Mouse (Mus musculus): Measurements from ENCODE around the gene Nfix. TPM values are rescaled to one million over a fixed set of nuclear protein-coding genes. Genes with fewer than 3 reads are reported as not detected.

Nfix gene
- polyA plus RNA-seq, 1 experiment from 2014 or later, result 3.7 TPM

GRCm38 (mm10) chr8:84703466-84704249, 96.5 kb downstream of the Nfix start:
- peaks cover 17% of the 10 kb centered on the region for H3K4me1 ChIP-seq (ENCODE audit: control insufficient read depth, insufficient read depth, low read length)
- H3K27ac ChIP-seq (ENCODE audit: low read depth, low read length), result no peak overlapping the region
- peak overlapping the region; percentile 23 for H3K4me2 ChIP-seq (ENCODE audit: low read depth)
- H3K36me3 ChIP-seq (ENCODE audit: control insufficient read depth, insufficient read depth, low read length), result 0 out of 2 replicates have a peak, but pooled peaks cover 2% of the 10 kb centered on the region
- H3K27me3 ChIP-seq (ENCODE audit: control insufficient read depth, insufficient read depth, low read length), result peaks cover 76% of the 10 kb centered on the region
- DNase-seq (ENCODE audit: low spot score), result no peak
- no peak overlapping the region for H3K9ac ChIP-seq (ENCODE audit: low read length)
- no peak for ATAC-seq (ENCODE audit: insufficient read depth, low FRiP score, low TSS enrichment)
- H3K9me3 ChIP-seq (ENCODE audit: control insufficient read depth, low read length), result no peaks in the 10 kb centered on the region
- 7% methylated on average over 38 of the region's 38 CpGs for WGBS
- peak overlapping the region; percentile 18 for H3K4me3 ChIP-seq (ENCODE audit: low read depth, low read length)

DNA sequence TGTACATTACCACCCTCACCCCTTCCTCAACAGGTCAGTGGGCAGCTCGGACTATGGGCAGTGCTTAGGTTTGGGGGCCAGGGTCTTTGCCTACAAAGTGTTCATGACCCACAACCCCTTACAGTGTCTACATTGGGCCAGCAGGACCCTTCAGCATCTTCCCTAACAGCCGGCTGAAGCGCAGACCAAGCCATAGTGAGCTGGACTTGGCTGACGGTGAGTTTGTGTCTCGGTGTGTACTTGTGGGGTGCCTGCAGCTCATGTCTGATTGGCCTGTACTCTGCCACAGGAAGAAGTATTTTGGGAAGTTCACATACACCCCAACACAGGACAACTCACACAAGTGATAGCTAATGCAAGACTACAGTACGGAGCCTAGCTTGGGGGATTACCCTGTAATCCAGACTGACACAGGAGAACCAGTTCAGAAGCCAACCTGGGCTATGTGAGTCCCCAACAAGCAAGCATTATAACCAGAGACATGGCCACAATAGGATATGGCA, 97.1 kb downstream of the Nfix start:
- Histone ChIP-seq H3K27me3 (ENCODE audit: control insufficient read depth, insufficient read depth, low read length) (peaks cover 70% of the 10 kb centered on the region), H3K9me3 (ENCODE audit: control insufficient read depth, low read length) (no peaks in the 10 kb centered on the region), H3K4me2 (ENCODE audit: low read depth) (peak overlapping the region; percentile 23; the same call in 1 of the 2 replicates), H3K36me3 (ENCODE audit: control insufficient read depth, insufficient read depth, low read length) (0 out of 2 replicates have a peak, but pooled peaks cover 2% of the 10 kb centered on the region), H3K4me1 (ENCODE audit: control insufficient read depth, insufficient read depth, low read length) (peaks cover 15% of the 10 kb centered on the region), H3K27ac (ENCODE audit: low read depth, low read length) (no peak overlapping the region), H3K9ac (ENCODE audit: low read length) (no peak overlapping the region), H3K4me3 (ENCODE audit: low read depth, low read length) (no peak overlapping the region)
- no peak for ATAC-seq (ENCODE audit: insufficient read depth, low FRiP score, low TSS enrichment)
- 80% methylated on average over 6 of the region's 6 CpGs for WGBS
- DNase-seq (ENCODE audit: low spot score), result no peak

DNA sequence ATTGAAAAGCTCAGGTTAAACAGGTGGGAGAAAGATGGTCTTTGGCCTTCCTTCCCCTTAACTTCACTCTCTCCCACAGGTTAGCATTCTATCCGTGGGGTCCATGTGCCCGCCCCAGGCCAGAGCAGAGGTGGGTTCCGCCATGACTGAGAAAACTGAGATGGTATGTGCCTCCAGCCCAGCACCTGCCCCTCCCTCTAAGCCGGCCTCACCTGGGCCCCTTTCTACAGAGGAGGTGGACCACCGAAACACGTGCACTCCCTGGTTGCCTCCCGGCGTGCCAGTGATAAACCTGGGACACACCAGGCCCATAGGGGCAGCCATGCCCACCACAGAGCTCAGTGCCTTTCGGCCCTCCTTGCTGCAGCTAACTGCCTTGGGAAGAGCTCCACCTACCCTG, 97.6 kb downstream of the Nfix start:
- DNase-seq (ENCODE audit: low spot score), result no peak
- Histone ChIP-seq H3K36me3 (ENCODE audit: control insufficient read depth, insufficient read depth, low read length) (0 out of 2 replicates have a peak, but pooled peaks cover 4% of the 10 kb centered on the region), H3K4me1 (ENCODE audit: control insufficient read depth, insufficient read depth, low read length) (peaks cover 11% of the 10 kb centered on the region), H3K4me2 (ENCODE audit: low read depth) (no peak overlapping the region), H3K9me3 (ENCODE audit: control insufficient read depth, low read length) (no peaks in the 10 kb centered on the region), H3K9ac (ENCODE audit: low read length) (no peak overlapping the region), H3K27ac (ENCODE audit: low read depth, low read length) (no peak overlapping the region), H3K4me3 (ENCODE audit: low read depth, low read length) (0 out of 2 replicates have a peak overlapping the region, but pooled peaks have one; percentile 0), H3K27me3 (ENCODE audit: control insufficient read depth, insufficient read depth, low read length) (peaks cover 65% of the 10 kb centered on the region)
- no peak for ATAC-seq (ENCODE audit: insufficient read depth, low FRiP score, low TSS enrichment)
- 77% methylated on average over 9 of the region's 9 CpGs for WGBS

- Histone ChIP-seq H3K4me2 (ENCODE audit: low read depth) (peak within 1 kb of the TSS; percentile 19; the same call in 1 of the 2 replicates), H3K27ac (ENCODE audit: low read depth, low read length) (no peak within 1 kb of the TSS), H3K36me3 (ENCODE audit: control insufficient read depth, insufficient read depth, low read length) (peaks cover 9% of the 10 kb centered on the region; the same call in 1 of the 2 replicates), H3K27me3 (ENCODE audit: control insufficient read depth, insufficient read depth, low read length) (peaks cover 52% of the 10 kb centered on the region), H3K9ac (ENCODE audit: low read length) (peak within 1 kb of the TSS; percentile 10; the same call in 1 of the 2 replicates), H3K4me1 (ENCODE audit: control insufficient read depth, insufficient read depth, low read length) (no peaks in the 10 kb centered on the region), H3K4me3 (ENCODE audit: low read depth, low read length) (peak within 1 kb of the TSS; percentile 23), H3K9me3 (ENCODE audit: control insufficient read depth, low read length) (no peaks in the 10 kb centered on the region)
- no peak for ATAC-seq (ENCODE audit: insufficient read depth, low FRiP score, low TSS enrichment)
- peak; percentile 44 for DNase-seq (ENCODE audit: low spot score)
- 11% methylated on average over 34 of the region's 34 CpGs for WGBS
These were observed 98.9 kb downstream of the Nfix start, which contains the start of gene Lyl1 for GRCm38 (mm10) chr8:84700941-84701911. Gene Lyl1 (plus strand): TSS chr8:84701457.

DNA sequence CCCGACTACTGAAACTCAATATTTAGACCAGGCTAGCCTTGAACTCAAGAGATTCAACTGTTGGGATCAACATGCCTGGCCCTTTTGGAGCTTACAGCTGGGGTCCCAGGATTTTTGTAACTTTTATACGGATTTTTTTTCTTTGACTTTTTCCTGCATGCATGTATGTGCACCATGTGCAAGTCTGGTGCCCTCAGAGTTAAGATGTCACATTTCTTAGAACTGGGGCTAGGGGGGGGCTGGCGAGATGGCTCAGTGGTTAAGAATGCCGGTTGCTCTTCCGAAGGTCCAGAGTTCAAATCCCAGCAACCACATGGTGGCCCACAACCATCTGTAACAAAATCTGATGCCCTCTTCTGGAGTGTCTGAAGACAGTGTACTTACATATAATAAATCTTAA, 99.6 kb downstream of the Nfix start:
- H3K27me3 ChIP-seq (ENCODE audit: control insufficient read depth, insufficient read depth, low read length), result peaks cover 48% of the 10 kb centered on the region
- H3K27ac ChIP-seq (ENCODE audit: low read depth, low read length), result no peak overlapping the region

GRCm38 (mm10) chr8:84699861-84700322, 100.3 kb downstream of the Nfix start:
- no peak for ATAC-seq (ENCODE audit: insufficient read depth, low FRiP score, low TSS enrichment)
- Histone ChIP-seq H3K27ac (ENCODE audit: low read depth, low read length) (no peak overlapping the region), H3K4me2 (ENCODE audit: low read depth) (no peak overlapping the region), H3K4me3 (ENCODE audit: low read depth, low read length) (no peak overlapping the region), H3K9me3 (ENCODE audit: control insufficient read depth, low read length) (no peaks in the 10 kb centered on the region), H3K36me3 (ENCODE audit: control insufficient read depth, insufficient read depth, low read length) (peaks cover 11% of the 10 kb centered on the region; the same call in 1 of the 2 replicates), H3K27me3 (ENCODE audit: control insufficient read depth, insufficient read depth, low read length) (peaks cover 41% of the 10 kb centered on the region), H3K9ac (ENCODE audit: low read length) (no peak overlapping the region), H3K4me1 (ENCODE audit: control insufficient read depth, insufficient read depth, low read length) (no peaks in the 10 kb centered on the region)
- DNase-seq (ENCODE audit: low spot score), result peak; percentile 57
- WGBS, result 65% methylated on average over 7 of the region's 7 CpGs

More for the DNA sequence above, 99.6 kb downstream of the Nfix start:
- 86% methylated on average over 5 of the region's 5 CpGs for WGBS
- H3K4me1 ChIP-seq (ENCODE audit: control insufficient read depth, insufficient read depth, low read length), result no peaks in the 10 kb centered on the region
- no peak overlapping the region for H3K4me3 ChIP-seq (ENCODE audit: low read depth, low read length)
- DNase-seq (ENCODE audit: low spot score) (no peak), ATAC-seq (ENCODE audit: insufficient read depth, low FRiP score, low TSS enrichment) (no peak)
- no peak overlapping the region for H3K4me2 ChIP-seq (ENCODE audit: low read depth)
- H3K9me3 ChIP-seq (ENCODE audit: control insufficient read depth, low read length), result no peaks in the 10 kb centered on the region
- no peak overlapping the region for H3K9ac ChIP-seq (ENCODE audit: low read length)
- peaks cover 9% of the 10 kb centered on the region; the same call in 1 of the 2 replicates for H3K36me3 ChIP-seq (ENCODE audit: control insufficient read depth, insufficient read depth, low read length)

DNA sequence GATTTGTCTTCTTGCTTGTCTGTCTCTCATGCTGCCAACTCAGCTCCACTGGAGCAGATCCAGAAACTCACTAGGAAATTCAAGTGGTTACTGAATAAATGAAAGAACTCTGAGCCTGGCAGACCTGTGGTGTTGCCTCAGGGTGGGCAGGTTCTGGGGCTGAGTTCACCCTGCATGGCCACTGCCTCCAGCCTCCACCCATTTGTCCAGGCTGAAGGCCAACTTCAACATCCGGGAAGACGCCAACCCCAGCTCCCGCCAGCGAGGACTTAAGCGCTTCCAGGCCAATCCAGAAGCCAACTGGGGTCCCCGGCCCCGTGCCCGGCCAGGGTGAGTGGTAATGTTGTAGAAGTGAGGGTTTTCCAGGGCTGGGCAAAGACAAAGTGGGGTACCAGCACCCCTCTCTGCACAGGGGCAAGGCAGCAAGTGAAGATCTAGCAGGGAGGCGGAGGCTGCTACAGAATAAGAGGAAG, 101.2 kb downstream of the Nfix start:
- no peaks in the 10 kb centered on the region for H3K9me3 ChIP-seq (ENCODE audit: control insufficient read depth, low read length)
- no peaks in the 10 kb centered on the region for H3K4me1 ChIP-seq (ENCODE audit: control insufficient read depth, insufficient read depth, low read length)
- H3K4me2 ChIP-seq (ENCODE audit: low read depth), result no peak overlapping the region
- peaks cover 11% of the 10 kb centered on the region; the same call in 1 of the 2 replicates for H3K36me3 ChIP-seq (ENCODE audit: control insufficient read depth, insufficient read depth, low read length)
- DNase-seq (ENCODE audit: low spot score), result no peak
- no peak for ATAC-seq (ENCODE audit: insufficient read depth, low FRiP score, low TSS enrichment)
- 93% methylated on average over 9 of the region's 9 CpGs for WGBS
- no peak overlapping the region for H3K4me3 ChIP-seq (ENCODE audit: low read depth, low read length)
- H3K27me3 ChIP-seq (ENCODE audit: control insufficient read depth, insufficient read depth, low read length), result peaks cover 32% of the 10 kb centered on the region
- H3K9ac ChIP-seq (ENCODE audit: low read length), result no peak overlapping the region
- H3K27ac ChIP-seq (ENCODE audit: low read depth, low read length), result no peak overlapping the region

- WGBS, result 89% methylated on average over 5 of the region's 5 CpGs
- no peaks in the 10 kb centered on the region for H3K4me1 ChIP-seq (ENCODE audit: control insufficient read depth, insufficient read depth, low read length)
- no peak overlapping the region for H3K9ac ChIP-seq (ENCODE audit: low read length)
- no peak overlapping the region for H3K27ac ChIP-seq (ENCODE audit: low read depth, low read length)
- H3K27me3 ChIP-seq (ENCODE audit: control insufficient read depth, insufficient read depth, low read length), result peaks cover 25% of the 10 kb centered on the region
- no peak overlapping the region for H3K4me3 ChIP-seq (ENCODE audit: low read depth, low read length)
- DNase-seq (ENCODE audit: low spot score) (no peak), ATAC-seq (ENCODE audit: insufficient read depth, low FRiP score, low TSS enrichment) (no peak)
- no peak overlapping the region for H3K4me2 ChIP-seq (ENCODE audit: low read depth)
- peaks cover 11% of the 10 kb centered on the region; the same call in 1 of the 2 replicates for H3K36me3 ChIP-seq (ENCODE audit: control insufficient read depth, insufficient read depth, low read length)
- H3K9me3 ChIP-seq (ENCODE audit: control insufficient read depth, low read length), result no peaks in the 10 kb centered on the region
These were observed 101.9 kb downstream of the Nfix start for GRCm38 (mm10) chr8:84698288-84698687.

Measured in neural tube, embryonic 11.5 days (tissue).